Mouse (Mus musculus) kidney, adult 2 months (tissue): ENCODE data around the gene Dcaf8. TPM values are rescaled to one million over a fixed set of nuclear protein-coding genes. Genes with fewer than 3 reads are reported as not detected.

Experiments
- DNase-seq: peaks from one replicate; pipeline ENCODE4 v3.0.0; 2021
- H3K27ac ChIP-seq: fragments of 200-500 bp; 2 replicates; pipeline ENCODE4 v1.5.1; 2012; ENCODE audit warnings: low read depth, low read length, control low read depth, inconsistent platforms; ENCODE audit not compliant: insufficient read depth
- H3K27me3 ChIP-seq: fragments of 200-500 bp; replicated peaks from 2 replicates; pipeline ENCODE4 v1.6.1; 2012; ENCODE audit warnings: mild to moderate bottlenecking, moderate library complexity, low read length, inconsistent platforms; ENCODE audit not compliant: control insufficient read depth, insufficient read depth
- H3K36me3 ChIP-seq: fragments of 200-500 bp; 2 replicates; pipeline ENCODE4 v1.6.1; 2012; ENCODE audit warnings: mild to moderate bottlenecking, moderate library complexity, low read length, inconsistent platforms; ENCODE audit not compliant: control insufficient read depth, insufficient read depth
- H3K4me1 ChIP-seq: fragments of 200-500 bp; 2 replicates; pipeline ENCODE4 v1.6.1; 2011; ENCODE audit warnings: low read length; ENCODE audit not compliant: control insufficient read depth, insufficient read depth
- H3K4me3 ChIP-seq: fragments of 200-500 bp; 2 replicates; pipeline ENCODE4 v1.5.1; 2011; ENCODE audit warnings: mild to moderate bottlenecking, low read depth, low read length, control low read depth; ENCODE audit not compliant: insufficient read depth
- CTCF ChIP-seq: fragments of 200-500 bp; conservative IDR thresholded peaks from 2 replicates; pipeline ENCODE4 v1.5.1; 2011; ENCODE audit warnings: low read depth, mild to moderate bottlenecking, control low read depth, low read length, moderate library complexity, mixed read lengths; ENCODE audit not compliant: insufficient read depth, insufficient read length
- POLR2A ChIP-seq: fragments of 200-500 bp; IDR thresholded peaks from one replicate; pipeline ENCODE4 v1.6.1; 2011; ENCODE audit warnings: low read depth, low read length, control low read depth
- WGBS: fragments of 180-500 bp; shearing (Covaris S2); methylation state at CpG from one replicate; pipeline ENCODE4 v1.1.7; 2018; 5-methylcytosine and 5-hydroxymethylcytosine counted together
- polyA plus RNA-seq: library from polyadenylated mRNA; depleted of rRNA; stranded (reverse); fragments of >200 nt; gene quantifications from 2 replicates; pipeline ENCODE4 v1.2.3, GENCODE M21; 2012

Gene Dcaf8
- polyA plus RNA-seq, 1 experiment: 95.1 TPM

DNA sequence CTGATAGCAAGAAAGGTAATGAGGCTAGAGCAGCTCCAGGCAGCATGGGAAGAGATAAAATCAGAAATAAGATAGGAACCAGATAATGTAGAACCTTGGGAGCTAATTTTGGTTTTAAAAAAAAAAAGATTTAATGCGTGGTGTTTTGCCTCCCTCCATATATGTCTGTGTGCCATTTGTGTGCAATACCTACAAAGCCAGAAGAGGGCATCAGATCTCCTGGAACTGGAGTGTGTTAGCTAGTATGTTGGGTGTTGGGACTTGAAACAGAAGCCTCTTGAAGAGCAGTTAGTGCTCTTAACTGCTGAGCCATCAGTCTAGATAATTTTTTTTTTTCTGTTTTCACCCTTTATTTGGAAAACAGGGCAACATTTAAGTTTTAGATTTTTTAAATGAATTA is 4.3 kb upstream of the Dcaf8 start:
- Histone ChIP-seq H3K36me3 (no peaks in the 10 kb centered on the region), H3K4me1 (no peaks in the 10 kb centered on the region; the same call in 1 of the 2 replicates), H3K4me3 (no peak overlapping the region), H3K27ac (no peak overlapping the region), H3K27me3 (no peaks in the 10 kb centered on the region)
- peak; percentile 36; the same call in 1 of the 2 replicates for TF ChIP-seq CTCF
- no peak for TF ChIP-seq POLR2A
- DNase-seq: peak; percentile 84
- 0% methylated on average over 1 of the region's 1 CpGs for WGBS

GRCm38 (mm10) chr1:172148279-172148954 is 533 bp downstream of the Dcaf8 start:
- H3K27ac ChIP-seq: peak overlapping the region; percentile 100
- peak overlapping the region; percentile 98 for H3K4me3 ChIP-seq
- under 1% methylated on average over 40 of the region's 40 CpGs for WGBS
- TF ChIP-seq CTCF: no peak
- peaks cover 11% of the 10 kb centered on the region; the same call in 1 of the 2 replicates for H3K4me1 ChIP-seq
- peak; percentile 69 for DNase-seq
- H3K36me3 ChIP-seq: peaks cover 11% of the 10 kb centered on the region
- no peaks in the 10 kb centered on the region for H3K27me3 ChIP-seq

- no peaks in the 10 kb centered on the region for H3K27me3 ChIP-seq
- TF ChIP-seq POLR2A (no peak), CTCF (no peak)
- peak overlapping the region; percentile 98 for H3K4me3 ChIP-seq
- peak overlapping the region; percentile 100 for H3K27ac ChIP-seq
- peaks cover 12% of the 10 kb centered on the region for H3K36me3 ChIP-seq
- WGBS: 4% methylated on average over 19 of the region's 19 CpGs
- DNase-seq: peak; percentile 45
- H3K4me1 ChIP-seq: peaks cover 14% of the 10 kb centered on the region; the same call in 1 of the 2 replicates
Measured at GRCm38 (mm10) chr1:172148955-172149815, 1.3 kb downstream of the Dcaf8 start.

DNA sequence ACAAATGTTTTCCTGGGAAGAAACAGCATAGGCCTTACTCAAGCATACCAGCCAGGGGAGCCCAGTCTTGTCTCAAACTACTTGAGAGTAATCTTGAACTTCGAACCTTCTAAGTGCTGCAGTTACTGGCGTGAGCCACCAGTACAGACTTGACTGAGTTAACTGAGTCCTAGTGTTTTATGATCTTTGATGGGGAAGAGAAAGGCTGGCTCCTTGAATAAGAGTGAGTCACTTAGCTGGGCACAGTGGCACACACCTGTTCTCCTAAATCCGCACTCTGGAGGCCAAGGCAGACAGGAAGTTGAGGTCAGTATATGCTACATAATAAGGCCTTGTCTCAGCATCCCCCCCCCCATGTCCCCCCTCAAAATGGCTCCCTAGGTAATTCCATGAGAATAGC is 6.7 kb downstream of the Dcaf8 start:
- Histone ChIP-seq H3K27ac (no peak overlapping the region), H3K4me1 (peaks cover 9% of the 10 kb centered on the region; the same call in 1 of the 2 replicates), H3K27me3 (no peaks in the 10 kb centered on the region), H3K4me3 (no peak overlapping the region), H3K36me3 (peaks cover 17% of the 10 kb centered on the region)
- 65% methylated on average over 3 of the region's 3 CpGs for WGBS
- no peak for DNase-seq
- TF ChIP-seq POLR2A: no peak

GRCm38 (mm10) chr1:172155518-172155917 is 7.6 kb downstream of the Dcaf8 start:
- TF ChIP-seq POLR2A: no peak
- DNase-seq: no peak
- peaks cover 8% of the 10 kb centered on the region; the same call in 1 of the 2 replicates for H3K4me1 ChIP-seq
- 92% methylated on average over 3 of the region's 3 CpGs for WGBS
- H3K27ac ChIP-seq: no peak overlapping the region
- no peaks in the 10 kb centered on the region for H3K27me3 ChIP-seq
- H3K4me3 ChIP-seq: no peak overlapping the region
- H3K36me3 ChIP-seq: peaks cover 13% of the 10 kb centered on the region

DNA sequence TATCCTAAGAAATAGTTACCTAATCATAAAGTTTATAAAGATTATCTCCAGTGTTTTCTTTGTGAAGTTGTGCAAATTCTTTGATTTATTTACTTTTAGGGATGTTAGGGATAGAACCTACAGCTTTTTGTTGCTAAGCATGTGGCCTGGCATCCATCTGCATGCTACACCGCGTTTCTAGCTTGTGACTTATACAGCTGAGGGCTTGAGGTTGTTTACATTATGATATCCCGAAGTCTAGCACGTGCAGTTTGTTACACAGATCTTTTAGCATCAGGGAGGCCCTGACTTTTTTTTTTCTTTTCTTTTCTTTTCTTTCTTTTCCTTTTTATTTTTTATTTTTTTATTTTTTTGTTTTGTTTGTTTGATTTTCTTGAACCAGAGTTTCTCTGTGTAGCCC is 12.1 kb downstream of the Dcaf8 start:
- WGBS: 27% methylated on average over 4 of the region's 4 CpGs
- Histone ChIP-seq H3K27ac (peak overlapping the region; percentile 80; the same call in 1 of the 2 replicates), H3K4me3 (no peak overlapping the region), H3K27me3 (no peaks in the 10 kb centered on the region), H3K4me1 (peaks cover 18% of the 10 kb centered on the region), H3K36me3 (peaks cover 4% of the 10 kb centered on the region; the same call in 1 of the 2 replicates)
- no peak for DNase-seq
- TF ChIP-seq POLR2A: no peak
- TF ChIP-seq CTCF: no peak

DNA sequence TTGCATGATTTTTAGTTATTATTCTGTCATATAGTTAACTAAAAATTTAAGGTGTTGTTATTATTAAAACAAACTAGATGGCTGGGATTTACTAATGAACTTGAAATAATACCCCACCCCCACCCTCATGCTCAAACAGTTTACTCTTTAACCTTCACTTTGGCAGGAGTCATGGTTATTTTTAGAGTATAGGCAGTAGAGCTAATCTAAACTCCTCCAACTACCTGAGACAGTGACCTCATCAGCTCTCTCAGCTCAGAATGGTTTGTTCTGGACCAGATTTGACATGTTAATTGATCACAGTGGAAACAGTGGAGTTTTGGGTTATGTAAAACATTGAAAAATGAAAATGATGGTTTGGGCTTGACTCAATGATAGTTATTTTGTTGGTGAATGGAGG is 12.6 kb downstream of the Dcaf8 start:
- peaks cover 5% of the 10 kb centered on the region for H3K36me3 ChIP-seq
- H3K27ac ChIP-seq: peak overlapping the region; percentile 78
- no peak overlapping the region for H3K4me3 ChIP-seq
- H3K4me1 ChIP-seq: peaks cover 22% of the 10 kb centered on the region
- no peak for TF ChIP-seq POLR2A
- no peak for TF ChIP-seq CTCF
- H3K27me3 ChIP-seq: no peaks in the 10 kb centered on the region
- DNase-seq: peak; percentile 55
